Mouse (Mus musculus) thymus, postnatal 36 days (tissue): Measurements from ENCODE around the gene Gm7138.
"Not testable (repeated sequence)": the region's sequence is repeated elsewhere in the genome, so short reads cannot be mapped to it uniquely, and the experiment has no call there.

Experiments
- DNase-seq, 2 experiments: peaks; one replicate each; pipeline ENCODE4 v3.0.0; 2022; ENCODE audit warnings: mixed read lengths in 2 of 2

Gm7138 gene

GRCm38 (mm10) chr10:77776844-77777243 lies at the start of gene Gm7138:
Gm7138 (minus strand) TSS chr10:77776944.
- not testable (repeated sequence) for DNase-seq

GRCm38 (mm10) chr10:77819203-77819602 lies 42.5 kb upstream of the Gm7138 start:
- DNase-seq, result no peak

DNA sequence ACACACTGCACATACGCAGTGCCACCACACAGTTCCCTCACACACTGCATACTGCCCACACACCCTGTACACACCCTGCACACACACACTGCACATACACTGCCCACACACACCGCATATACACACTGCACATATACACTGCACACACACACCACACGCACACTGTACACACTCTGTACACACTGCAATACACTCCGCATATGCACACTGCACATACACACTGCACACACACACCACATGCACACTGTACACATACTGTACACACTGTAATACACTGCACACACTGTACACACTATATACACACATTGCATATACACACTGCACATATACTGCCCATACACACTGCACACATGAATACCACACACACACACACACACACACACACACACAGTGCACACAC lies 41.8 kb upstream of the Gm7138 start:
- no peak for DNase-seq

GRCm38 (mm10) chr10:77815514-77815913 lies 38.8 kb upstream of the Gm7138 start:
- peak; percentile 26 to 38 for DNase-seq

- DNase-seq, result no peak
Measured at GRCm38 (mm10) chr10:77814382-77814781, 37.6 kb upstream of the Gm7138 start, which contains the start of gene Gm2696. Gm2696 (plus strand) TSS chr10:77814682.

DNA sequence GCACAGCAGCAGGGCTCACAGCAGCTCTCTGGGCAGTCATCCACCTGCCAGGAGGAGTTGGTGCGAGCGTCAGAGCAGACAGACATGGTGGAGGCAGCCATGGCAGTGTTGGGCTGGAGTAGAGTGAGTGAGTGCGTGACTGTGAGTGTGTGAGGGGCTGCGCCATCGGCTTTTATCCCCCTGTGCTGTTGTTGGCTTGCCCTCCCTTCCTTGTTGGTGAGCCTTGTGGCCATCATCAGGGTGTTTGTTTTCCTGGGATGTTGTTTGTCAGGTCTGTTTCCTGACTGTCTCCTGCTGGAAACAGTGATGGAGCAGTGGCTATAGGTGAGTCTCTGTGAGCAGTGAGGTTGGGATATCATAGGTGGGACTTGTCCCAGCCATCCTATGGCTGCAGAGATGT lies 35.0 kb upstream of the Gm7138 start, which contains the start of gene Gm9507:
Gene Gm9507 (minus strand): TSS at position 101 of the 400 bp plus-strand sequence.
- no peak for DNase-seq

DNA sequence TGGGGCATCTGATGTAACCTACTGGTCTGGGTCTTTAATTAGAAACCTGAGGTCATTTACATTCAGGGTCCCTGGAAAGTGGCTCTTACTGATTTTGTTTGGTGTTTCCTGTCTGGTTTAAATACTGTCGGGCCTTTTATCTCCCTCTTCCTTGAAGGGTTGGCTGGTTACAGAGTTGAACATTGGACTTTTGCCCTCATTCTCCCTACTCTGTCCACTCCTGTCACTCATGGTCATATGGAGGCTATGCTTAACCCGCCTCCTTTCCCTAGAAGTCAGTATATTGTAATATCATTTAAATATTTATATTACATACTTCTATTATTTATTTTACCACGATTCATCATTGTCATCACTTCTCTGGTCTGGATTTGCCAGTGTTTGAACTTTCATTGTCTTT lies 27.4 kb upstream of the Gm7138 start:
- DNase-seq, result no peak

- DNase-seq, result no peak
Measured at GRCm38 (mm10) chr10:77798921-77799508, 22.3 kb upstream of the Gm7138 start, which contains the start of gene Gm19668. Gm19668 (minus strand) TSS chr10:77799133.

DNA sequence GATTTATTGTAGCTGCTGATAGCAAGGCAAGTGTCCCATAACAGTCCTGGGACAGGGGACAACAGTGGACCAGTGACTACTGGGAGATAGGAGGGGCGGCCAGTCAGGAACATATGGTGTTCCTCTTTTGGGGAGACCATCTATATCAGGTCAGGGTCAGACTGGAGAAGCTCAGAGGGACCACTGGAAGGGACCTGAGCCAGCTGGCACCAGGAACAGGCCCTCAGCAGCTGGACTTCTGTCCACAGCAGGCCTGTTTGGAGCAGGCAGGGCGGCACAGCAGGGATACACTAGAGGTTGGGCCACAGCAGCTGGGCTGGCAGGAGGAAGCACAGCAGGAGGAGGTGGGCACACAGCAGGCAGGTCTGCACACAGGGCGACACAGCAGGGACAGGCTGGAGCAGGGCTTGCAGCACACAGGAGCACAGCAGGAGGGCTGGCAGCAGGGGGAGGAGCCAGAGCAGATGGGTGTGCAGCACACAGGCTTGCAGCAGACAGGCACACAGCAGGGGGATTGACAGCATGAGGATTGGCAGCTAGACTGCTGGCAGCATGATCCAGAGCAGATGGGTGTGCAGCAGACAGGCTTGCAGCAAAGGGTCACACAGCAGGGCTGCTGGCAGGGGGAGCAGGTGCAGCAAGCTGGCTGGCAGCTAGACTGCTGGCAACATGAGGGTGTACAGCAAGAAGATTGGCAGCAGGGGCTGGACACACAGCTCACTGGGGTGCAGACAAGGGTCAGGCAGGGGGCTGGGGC lies 21.6 kb upstream of the Gm7138 start:
- DNase-seq, result not testable (repeated sequence)

- no peak for DNase-seq
Measured at GRCm38 (mm10) chr10:77797677-77798076, 20.9 kb upstream of the Gm7138 start.

DNA sequence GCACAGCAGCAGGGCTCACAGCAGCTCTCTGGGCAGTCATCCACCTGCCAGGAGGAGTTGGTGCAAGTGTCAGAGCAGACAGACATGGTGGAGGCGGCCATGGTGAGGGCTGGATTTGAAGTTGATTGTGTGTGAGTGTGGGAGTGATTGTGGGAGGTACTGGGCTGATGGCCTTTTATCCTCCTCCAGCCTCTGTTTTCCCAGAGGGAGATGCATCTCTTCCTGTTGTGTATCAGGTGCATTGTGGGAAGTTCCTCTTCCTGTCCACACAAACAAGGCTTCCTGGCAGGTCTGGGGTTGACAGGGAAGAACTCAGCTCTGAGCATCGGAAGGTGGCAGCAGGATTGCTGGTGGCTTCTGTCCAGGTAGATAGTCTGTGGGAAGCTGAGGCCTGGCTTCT lies 18.2 kb upstream of the Gm7138 start, which contains the start of gene Gm9639:
Gene Gm9639 (minus strand): TSS at position 101 of the 400 bp plus-strand sequence.
- no peak for DNase-seq

- DNase-seq, result no peak
Measured at GRCm38 (mm10) chr10:77788621-77789020, 11.9 kb upstream of the Gm7138 start.

DNA sequence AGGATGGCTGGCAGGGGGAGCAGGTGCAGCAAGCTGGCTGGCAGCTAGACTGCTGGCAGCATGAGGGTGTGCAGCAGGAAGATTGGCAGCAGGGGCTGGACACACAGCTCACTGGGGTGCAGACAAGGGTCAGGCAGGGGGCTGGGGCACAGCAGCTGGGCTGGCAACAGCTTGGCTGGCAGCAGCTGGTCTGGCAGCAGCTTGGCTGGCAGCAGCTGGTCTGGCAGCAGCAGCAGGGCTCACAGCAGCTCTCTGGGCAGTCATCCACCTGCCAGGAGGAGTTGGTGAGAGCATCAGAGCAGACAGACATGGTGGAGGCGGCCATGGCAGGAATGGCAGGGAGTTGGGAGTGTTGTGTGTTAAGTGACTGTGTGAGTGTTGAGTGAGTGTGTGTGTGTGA lies 11.1 kb upstream of the Gm7138 start, which contains the start of gene Gm7137:
Gene Gm7137 (minus strand): TSS at position 325 of the 400 bp plus-strand sequence.
- not testable (repeated sequence) for DNase-seq

DNA sequence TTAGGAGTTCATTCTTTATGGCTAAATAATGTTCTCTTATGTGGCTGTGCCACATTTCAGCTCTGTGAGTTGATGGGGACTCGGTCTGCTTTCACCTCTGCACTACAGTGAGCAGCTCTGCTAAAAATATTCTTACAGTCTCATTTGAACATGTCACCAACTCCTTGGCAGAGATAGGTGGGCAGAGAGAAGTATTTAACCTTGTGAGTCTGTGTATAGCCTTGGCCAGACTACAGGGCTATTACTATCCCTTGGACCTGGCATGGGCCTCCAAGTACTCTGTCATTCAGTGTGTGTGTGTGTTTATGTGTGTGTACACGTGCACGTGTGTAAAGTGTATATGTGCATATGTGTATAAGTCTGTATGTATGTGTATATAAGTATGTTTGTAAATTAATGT lies 6.7 kb upstream of the Gm7138 start:
- not testable (repeated sequence) for DNase-seq

GRCm38 (mm10) chr10:77782442-77782841 lies 5.7 kb upstream of the Gm7138 start, which contains the start of gene Gm3250:
Gm3250 (minus strand) TSS chr10:77782542.
- not testable (repeated sequence) for DNase-seq

DNA sequence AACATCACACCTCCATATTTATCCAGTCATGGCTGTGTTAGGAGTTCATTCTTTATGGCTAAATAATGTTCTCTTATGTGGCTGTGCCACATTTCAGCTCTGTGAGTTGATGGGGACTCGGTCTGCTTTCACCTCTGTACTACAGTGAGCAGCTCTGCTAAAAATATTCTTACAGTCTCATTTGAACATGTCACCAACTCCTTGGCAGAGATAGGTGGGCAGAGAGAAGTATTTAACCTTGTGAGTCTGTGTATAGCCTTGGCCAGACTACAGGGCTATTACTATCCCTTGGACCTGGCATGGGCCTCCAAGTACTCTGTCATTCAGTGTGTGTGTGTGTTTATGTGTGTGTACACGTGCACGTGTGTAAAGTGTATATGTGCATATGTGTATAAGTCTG lies 4.6 kb downstream of the Gm7138 start:
- DNase-seq, result not testable (repeated sequence)

DNA sequence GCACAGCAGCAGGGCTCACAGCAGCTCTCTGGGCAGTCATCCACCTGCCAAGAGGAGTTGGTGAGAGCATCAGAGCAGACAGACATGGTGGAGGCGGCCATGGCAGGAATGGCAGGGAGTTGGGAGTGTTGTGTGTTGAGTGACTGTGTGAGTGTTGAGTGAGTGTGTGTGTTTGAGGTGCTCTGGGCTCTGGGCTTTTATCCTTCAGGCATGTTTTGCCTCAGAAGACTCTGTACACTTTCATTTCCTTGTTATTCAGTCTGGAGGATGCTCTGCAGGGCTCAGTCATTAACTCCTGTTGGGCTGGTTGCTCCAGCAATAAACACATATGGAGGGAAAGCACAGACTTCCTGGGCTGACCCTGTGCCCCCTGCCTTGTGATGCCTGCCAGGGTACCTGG lies 5.5 kb downstream of the Gm7138 start, which contains the start of gene Gm3238:
Gene Gm3238 (minus strand): TSS at position 101 of the 400 bp plus-strand sequence.
- not testable (repeated sequence) for DNase-seq

GRCm38 (mm10) chr10:77769727-77770126 lies 7.0 kb downstream of the Gm7138 start:
- no peak for DNase-seq

DNA sequence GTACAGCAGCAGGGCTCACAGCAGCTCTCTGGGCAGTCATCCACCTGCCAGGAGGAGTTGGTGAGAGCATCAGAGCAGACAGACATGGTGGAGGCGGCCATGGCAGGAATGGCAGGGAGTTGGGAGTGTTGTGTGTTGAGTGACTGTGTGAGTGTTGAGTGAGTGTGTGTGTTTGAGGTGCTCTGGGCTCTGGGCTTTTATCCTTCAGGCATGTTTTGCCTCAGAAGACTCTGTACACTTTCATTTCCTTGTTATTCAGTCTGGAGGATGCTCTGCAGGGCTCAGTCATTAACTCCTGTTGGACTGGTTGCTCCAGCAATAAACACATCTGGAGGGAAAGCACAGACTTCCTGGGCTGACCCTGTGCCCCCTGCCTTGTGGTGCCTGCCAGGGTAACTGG lies 17.2 kb downstream of the Gm7138 start, which contains the start of gene Gm3233:
Gene Gm3233 (minus strand): TSS at position 101 of the 400 bp plus-strand sequence.
- not testable (repeated sequence) for DNase-seq

DNA sequence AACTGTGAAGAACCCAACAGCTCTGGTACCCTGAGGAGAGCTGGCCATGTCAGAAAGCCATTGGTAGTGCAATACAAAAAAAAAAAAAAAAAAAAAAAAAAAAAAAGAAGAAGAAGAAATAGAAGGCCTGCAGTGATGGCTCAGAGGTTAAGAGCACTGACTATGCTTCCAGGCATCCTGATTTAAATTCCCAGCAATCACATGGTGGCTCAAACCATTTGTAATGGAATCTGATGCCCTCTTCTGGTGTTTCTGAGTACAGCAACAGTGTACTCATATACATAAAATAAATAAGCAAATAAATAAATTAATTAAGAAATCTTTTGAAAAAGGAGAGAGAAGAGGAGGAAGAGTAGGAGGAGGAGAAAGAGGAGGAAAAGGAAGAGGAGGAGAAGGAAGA lies 23.3 kb downstream of the Gm7138 start:
- no peak for DNase-seq

DNA sequence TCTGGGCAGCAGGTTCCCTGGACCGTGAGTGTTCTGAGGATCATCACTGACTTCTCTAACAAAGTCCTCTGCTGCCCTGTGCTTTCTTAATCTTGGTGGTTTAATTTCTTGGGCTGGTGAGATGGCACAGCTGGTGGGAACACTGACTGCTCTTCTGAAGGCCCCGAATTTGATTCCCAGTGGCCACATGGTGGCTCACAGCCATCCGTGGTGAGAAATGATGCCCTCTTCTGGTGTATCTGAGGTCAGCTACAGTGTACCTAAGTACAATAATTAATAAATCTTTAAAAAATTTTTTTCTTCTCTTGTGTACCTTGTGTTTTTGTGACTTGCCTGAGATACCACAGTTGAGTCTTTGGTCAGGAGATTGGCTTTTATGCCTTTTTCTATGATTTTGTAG lies 24.4 kb downstream of the Gm7138 start:
- DNase-seq, result not testable (repeated sequence)

DNA sequence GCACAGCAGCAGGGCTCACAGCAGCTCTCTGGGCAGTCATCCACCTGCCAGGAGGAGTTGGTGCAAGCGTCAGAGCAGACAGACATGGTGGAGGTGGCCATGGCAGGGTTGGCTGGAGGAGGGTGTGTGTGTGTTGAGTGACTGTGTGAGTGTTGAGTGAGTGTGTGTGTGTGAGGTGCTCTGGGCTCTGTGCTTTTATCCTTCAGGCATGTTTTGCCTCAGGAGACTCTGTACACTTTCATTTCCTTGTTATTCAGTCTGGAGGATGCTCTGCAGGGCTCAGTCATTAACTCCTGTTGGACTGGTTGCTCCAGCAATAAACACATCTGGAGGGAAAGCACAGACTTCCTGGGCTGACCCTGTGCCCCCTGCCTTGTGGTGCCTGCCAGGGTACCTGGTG lies 25.5 kb downstream of the Gm7138 start, which contains the start of gene Gm9736:
Gene Gm9736 (minus strand): TSS at position 101 of the 400 bp plus-strand sequence.
- not testable (repeated sequence) for DNase-seq

DNA sequence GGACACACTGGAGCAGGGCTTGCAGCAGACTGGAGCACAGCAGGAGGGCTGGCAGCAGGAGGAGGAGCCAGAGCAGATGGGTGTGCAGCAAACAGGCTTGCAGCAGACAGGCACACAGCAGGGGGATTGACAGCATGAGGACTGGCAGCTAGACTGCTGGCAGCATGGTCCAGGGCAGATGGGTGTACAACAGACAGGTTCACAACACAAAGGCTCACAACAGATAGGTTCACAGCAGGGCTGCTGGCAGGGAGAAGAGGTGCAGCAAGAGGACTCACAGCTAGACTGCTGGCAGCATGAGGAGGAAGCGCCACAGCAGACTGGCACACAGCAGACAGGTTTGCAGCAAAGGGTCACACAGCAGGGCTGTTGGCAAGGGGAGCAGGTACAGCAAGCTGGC lies 26.1 kb downstream of the Gm7138 start:
- not testable (repeated sequence) for DNase-seq
